Mouse (Mus musculus) v-Abl transformed pro-B cells (cell line): Measurements from ENCODE around the gene Gm38431.
"Not testable (repeated sequence)": the region's sequence is repeated elsewhere in the genome, so short reads cannot be mapped to it uniquely, and the experiment has no call there.

Source experiments
- in situ Hi-C, 2 experiments: fragments of 400-800 bp; cut with MboI; formaldehyde crosslinking; loops; one replicate each; pipeline ENCODE4 v1.15.1; 2025; ENCODE audit not compliant: unreplicated experiment in 2 of 2

Gene Gm38431

DNA sequence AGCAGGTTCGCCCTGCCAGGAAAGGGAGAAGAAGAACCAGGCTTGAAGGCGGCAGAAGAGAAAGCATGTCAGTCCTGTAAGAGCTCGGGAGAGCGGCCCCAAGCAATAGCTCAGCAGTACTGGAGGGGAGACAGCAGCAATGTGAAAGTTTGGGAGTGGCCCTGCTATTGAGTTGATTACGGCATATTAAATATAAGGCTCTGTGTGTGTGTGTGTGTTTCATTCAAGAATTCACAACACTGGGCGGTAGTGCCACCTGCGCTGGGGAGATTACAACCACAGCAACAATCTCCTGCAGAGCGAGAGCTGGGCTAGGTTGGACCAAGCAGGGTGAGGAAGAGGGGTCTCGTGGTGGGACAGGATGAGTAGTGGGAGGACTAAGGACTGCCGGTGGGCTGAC lies 40.2 kb downstream of the Gm38431 start:
- in situ Hi-C loops = no loop called here

DNA sequence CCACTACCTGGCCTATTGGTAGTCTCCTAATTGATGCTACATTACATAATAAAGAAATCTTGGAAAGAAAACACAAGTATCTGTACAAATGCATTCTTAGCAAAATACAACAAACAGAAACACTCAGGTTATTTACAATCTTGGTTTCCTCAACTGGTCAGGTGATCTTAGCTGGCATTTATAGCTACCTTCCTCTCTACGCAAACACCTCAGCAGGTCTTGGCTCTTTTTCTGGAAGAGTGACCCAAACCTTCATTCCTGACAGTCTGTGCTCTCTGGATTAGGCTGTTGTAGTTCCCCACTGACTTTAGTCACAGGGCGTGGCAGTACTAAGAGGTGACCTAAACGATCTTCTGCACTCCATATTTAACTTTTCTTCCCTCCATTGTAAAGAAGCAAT lies 46.6 kb downstream of the Gm38431 start:
- in situ Hi-C loops = no loop called here

DNA sequence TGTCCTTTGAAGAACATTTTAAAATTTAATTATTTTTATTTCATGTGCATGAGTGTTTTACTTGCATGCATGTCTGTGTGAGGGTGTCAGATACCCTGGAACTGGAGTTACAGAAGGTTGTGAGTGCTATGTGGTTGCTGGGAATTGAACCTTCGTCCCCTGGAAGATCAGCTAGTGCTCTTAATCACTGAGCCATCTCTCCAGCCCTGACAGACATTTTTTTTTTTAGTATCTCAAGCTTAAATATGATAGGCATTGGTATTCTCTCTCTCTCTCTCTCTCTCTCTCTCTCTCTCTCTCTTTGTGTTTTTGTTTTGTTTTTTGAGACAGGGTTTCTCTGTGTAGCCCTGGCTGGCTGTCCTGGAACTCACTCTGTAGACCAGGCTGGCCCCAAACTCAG lies 47.0 kb downstream of the Gm38431 start:
- in situ Hi-C loops = not testable (repeated sequence)

DNA sequence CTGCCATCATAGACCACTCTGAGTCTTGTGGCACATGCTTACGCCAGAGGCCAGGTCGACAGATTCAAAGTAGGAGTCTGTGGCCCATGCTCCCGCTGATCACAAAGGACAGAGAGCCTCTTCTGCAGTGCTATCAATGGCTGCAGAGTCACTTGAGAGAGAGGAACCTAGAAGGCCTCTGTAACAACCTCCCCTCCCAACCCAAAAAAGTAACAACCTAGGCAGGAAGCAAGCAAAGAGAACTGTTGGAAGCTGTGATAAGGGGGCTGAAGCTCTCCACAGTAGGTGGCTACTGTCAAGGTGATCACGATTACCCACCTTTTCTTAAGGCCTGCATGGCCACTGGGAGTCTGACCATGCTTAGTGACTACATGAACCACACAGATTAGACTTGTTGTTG lies 48.2 kb downstream of the Gm38431 start:
- in situ Hi-C loops = no loop called here

DNA sequence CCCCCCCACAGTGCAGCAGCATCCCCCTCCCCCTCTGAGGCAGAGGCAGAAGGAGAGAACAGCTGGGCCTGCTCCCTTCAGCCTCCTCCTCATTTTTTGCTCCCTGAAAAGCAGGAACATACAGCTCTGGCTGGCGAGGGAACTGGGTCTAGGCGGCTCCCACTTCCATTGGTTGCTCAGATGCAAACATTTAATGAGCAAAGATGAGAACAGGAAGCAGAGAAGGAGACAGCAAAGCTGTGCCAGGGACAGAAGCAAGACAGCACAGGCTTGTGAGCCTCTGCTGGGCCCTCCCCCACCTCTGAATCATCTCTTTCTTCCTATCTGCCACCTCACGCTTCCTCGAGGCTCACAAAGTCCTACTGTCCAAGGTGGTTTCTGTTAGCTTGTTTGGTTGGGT lies 50.5 kb downstream of the Gm38431 start:
- in situ Hi-C loops = no loop called here

DNA sequence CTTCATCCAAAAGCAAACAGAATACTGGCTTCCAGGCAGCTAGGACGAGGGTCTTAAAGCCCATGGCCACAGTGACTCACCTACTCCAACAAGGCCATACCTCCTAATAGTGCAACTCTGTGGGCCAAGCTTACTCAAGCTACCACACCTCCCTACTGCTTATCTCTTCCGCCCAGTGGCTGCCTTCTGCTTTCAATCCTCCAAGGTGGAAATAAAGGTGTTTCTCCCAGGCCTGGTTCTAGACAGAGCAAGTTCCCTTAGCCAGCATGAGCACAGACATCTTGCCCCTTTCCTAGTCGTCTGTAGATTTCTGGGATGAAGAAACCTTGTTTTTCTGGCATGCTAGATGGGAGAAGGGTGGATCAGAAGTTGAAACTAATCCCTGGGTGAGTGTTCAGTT lies 52.0 kb downstream of the Gm38431 start:
- in situ Hi-C loops = loop anchor here in 1 of 2 experiments (5.0 kb wide), 1 partner anchor 33 kb away; the partner anchor contains the start of genes Fdx1l and Gm49373

DNA sequence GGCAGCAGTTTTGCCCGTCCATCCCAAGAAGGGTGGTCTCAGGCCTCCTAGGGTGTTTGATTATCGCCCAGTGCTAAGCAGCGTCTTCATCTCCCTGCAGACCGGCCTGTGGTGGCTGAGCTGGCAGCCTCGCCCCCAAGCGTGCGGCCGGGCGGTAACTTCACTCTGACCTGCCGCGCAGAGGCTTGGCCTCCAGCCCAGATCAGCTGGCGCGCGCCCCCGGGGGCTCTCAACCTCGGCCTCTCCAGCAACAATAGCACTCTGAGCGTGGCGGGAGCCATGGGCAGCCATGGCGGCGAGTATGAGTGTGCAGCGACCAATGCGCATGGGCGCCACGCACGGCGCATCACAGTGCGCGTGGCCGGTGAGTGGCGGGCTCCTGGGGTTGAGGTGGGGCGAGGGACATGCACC lies 54.3 kb downstream of the Gm38431 start:
- in situ Hi-C loops = loop anchor here in 1 of 2 experiments (5.0 kb wide), 1 partner anchor 35 kb away; the partner anchor contains the start of genes Fdx1l and Gm49373

DNA sequence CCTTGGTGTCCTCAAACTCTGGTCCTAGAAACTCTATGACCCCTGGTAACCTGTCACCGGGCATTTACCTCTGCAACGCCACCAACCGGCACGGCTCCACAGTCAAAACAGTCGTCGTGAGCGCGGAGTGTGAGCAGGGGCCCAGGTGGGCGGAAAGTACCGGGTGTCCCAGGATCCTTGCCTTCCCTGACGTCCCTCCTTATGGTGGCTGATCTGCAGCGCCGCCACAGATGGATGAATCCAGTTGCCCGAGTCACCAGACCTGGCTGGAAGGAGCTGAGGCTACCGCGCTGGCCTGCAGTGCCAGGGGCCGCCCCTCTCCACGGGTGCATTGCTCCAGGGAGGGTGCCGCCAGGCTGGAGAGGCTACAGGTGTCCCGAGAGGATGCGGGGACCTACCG lies 55.1 kb downstream of the Gm38431 start:
- in situ Hi-C loops = loop anchor here in 1 of 2 experiments (5.0 kb wide), 1 partner anchor 36 kb away; the partner anchor contains the start of genes Fdx1l and Gm49373

DNA sequence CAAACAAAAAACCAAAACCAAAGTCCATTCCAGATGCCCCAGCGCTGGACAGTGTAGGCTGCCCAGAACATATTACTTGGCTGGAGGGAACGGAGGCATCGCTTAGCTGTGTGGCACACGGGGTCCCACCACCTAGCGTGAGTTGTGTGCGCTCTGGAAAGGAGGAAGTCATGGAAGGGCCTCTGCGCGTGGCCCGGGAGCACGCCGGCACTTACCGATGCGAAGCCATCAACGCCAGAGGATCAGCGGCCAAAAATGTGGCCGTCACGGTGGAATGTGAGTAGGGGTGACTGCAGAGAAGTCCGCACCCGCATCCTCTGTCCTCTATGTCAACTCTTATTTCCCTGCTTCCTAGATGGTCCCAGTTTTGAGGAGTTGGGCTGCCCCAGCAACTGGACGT lies 55.6 kb downstream of the Gm38431 start:
- in situ Hi-C loops = loop anchor here in 1 of 2 experiments (5.0 kb wide), 1 partner anchor 36 kb away; the partner anchor contains the start of genes Fdx1l and Gm49373

DNA sequence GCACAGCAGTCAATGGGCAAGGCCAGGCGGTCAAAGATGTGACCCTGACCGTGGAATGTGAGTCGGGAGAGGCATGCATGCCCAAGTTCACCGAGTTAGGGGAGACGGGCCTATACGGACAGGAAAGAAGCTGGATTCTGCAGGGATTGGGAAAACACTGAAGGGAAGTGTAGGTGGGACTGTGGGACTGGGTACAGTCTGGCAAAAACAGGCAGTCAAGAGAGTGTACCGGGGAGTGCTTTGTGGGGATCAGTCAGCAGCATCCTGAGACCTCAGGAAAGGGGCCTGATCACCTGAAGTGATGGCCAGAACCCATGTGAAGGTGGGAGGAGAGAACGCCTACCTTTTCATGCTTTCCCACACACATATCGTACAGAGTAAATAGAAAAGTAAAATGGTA lies 56.2 kb downstream of the Gm38431 start:
- in situ Hi-C loops = loop anchor here in 1 of 2 experiments (5.0 kb wide), 1 partner anchor 37 kb away; the partner anchor contains the start of genes Fdx1l and Gm49373

DNA sequence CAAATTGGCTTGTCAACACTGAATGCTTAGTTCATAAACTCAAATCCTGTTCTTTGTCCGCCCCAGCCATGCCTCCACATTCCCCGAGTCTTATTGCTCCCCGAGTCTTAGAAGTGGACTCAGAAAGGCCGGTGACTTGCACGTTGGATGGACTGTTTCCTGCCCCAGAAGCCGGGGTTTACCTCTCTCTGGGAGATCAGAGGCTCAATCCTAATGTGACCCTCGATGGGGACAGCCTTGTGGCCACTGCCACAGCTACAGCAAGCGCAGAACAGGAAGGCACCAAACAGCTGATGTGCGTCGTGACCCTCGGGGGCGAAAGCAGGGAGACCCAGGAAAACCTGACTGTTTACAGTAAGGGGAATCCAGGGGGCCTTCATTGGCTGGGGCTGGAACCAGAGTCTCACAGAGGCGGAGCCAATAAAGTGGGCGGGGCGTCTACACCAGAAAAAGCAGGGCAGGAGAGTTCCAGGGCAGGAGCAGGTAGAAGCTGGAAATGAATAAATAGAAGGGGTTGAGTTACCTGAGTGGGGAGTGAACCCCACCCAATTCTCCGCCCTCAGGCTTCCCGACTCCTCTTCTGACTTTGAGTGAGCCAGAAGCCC lies 57.2 kb downstream of the Gm38431 start:
- in situ Hi-C loops = loop anchor here in 1 of 2 experiments (5.0 kb wide), 1 partner anchor 38 kb away; the partner anchor contains the start of genes Fdx1l and Gm49373

DNA sequence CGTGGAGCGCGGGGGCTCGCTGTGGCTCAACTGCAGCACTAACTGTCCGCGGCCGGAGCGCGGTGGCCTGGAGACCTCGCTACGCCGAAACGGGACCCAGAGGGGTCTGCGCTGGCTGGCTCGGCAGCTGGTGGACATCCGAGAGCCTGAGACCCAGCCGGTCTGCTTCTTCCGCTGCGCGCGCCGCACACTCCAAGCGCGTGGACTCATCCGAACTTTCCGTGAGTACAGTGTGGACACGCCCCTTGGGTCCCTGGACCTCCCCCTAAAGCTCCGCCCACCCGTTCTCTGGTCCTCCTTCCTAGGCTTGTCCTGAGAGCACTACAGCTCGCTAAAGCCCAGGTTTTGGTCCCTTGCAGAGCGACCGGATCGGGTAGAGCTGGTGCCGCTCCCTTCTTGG lies 58.7 kb downstream of the Gm38431 start:
- in situ Hi-C loops = no loop called here

DNA sequence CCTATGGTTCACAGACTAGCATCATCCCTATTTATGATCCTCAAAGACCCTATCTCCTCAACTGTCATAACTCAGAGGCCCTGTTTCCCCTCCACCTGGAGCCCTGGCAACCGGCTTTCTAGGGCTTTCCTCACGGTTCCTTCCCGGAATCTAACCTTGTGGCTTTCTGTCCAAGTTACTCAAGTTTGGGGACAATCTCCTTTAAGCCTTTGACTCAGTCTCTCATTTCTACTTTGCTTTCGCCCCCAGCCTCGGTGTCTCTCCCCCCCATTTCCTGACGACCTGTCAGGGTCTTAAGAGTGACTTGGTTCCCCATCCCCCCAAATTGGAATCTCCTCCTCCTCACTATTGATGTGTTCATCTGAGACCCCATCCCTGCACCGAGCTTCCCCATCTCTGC lies 59.3 kb downstream of the Gm38431 start:
- in situ Hi-C loops = no loop called here

DNA sequence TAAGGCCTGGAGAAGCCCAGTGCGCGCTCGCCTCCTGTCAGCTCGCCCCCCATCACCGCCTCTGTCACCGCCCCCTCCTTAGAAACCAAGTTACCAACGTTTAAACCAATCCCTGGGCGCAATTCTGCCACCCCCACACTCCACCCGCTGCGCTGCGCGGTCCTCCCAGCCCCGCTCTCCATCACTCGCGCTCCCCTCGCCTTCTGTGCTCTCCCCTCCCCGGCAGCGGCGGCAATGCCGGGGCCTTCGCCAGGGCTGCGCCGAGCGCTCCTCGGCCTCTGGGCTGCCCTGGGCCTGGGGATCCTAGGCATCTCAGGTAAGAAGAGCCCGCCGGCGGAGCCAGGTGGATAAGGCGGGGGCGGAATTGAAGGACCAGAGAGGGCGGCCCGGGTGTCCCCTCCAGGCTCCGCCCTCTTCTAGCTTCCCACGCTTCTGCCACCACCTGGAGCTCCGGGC lies 59.9 kb downstream of the Gm38431 start, which contains the start of gene Icam5:
Gene Icam5, plus strand, starts transcription at position 178 of the 456 bp plus-strand sequence.
- in situ Hi-C loops = no loop called here

DNA sequence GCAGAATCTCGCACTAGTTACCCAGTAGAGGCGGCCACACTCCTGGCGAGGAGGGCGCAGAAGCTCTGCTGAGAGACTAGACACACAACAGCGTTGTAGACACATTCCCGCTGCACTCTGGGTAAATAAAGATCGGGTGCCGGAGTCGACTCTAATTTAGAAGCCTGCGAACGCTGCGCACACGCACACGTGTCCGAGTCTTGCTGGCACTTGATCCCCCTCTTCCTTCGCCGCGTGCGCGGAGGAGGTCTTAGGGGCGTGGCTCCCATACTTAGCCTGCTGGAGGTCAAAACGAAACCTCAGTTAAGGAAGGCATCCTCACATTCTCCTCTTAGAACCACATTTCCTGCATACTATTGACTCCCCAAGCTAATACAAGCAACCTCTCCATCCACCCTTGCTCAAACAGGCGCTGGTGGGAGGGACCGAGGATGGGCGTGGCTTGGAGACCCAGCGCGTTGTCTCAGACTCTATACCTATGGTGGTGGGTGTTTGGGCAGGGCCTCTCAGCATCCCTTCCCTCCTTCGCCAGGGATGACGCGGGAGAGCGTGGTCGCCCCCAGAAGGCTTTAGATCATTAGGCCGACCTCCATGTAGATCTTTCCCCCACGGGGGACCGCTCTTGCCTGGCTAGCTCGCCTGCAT lies 60.4 kb downstream of the Gm38431 start:
- in situ Hi-C loops = no loop called here

DNA sequence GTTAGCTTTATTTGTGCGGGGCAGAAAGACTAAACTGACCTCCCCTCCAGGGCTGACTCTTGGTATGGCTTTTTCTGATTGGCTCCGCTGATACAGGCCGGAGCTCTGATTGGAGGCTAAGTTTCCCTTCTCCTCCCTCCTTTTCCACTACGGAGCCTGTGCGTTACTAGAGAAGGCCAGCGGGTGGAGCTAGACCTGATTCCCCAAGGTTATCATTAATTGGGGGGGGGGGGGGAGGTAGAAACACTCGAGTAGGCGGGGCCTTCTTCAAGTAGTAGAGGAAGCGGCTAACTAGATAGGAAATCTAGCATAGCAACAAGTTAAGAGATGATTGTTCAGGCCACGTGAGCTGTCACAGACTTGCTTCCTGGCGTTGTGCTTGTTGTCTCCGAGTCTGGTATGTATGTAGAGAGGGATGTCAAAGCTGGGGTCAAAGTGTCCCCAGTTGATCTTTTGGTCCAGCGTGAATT lies 61.0 kb downstream of the Gm38431 start:
- in situ Hi-C loops = no loop called here

DNA sequence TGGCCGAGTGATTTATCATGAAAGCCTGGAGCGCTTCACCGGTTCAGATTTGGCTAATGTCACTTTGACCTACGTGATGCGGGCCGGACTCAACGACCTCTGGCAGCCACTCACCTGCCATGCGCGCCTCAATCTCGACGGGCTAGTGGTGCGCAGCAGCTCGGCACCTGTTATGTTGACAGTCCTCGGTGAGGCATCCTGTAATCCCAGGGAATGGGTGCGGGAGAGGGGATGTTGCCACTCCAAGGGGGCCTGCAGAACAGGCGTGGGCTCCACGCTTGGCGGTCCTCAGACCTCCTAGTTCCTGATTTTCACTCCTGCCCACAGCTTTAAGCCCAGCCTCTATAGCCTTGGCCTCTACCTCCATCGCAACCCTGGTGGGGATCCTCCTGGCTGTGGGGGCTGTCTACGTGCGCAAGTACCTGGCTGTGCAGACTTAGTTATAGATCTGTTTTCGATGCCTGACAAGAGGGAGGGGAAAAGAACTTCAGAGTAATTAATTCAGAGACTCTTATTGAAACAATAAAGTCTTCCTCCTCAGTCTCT lies 61.7 kb downstream of the Gm38431 start:
- in situ Hi-C loops = no loop called here

DNA sequence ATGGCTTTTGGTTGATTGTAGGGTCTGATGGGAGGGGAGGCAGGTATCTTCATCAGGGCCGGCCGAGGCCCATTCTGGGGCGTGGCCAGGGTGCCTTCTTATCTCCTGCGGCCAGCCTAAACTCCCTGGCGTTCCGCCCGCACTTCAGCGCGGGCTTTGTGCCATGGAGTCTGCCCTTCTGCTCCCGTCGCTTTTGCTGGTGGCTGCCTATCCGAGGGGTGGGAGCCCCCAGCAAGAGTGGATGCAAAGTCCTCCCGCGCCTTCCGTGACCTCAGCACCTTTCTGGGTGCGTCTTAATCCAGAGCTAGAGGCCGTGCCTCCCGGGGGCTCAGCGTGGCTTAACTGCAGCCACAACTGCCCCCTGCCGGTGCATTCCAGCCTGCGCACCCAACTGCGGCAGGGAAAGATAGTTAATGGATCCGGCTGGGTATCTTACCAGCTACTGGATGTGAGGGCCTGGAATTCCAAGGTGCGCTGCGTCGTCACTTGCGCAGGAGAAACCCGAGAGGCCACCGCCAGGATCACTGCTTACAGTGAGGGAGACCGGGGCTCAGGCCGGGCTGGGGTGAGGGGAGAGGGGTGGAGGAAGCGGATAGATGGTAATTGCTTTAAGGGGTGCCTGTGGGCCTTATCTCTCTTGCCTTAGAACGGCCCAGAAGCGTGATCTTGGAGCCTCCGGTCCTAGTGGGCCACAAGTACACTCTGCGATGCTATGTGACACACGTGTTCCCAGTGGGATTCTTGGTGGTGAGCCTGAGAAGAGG lies 62.3 kb downstream of the Gm38431 start, which contains the start of gene Icam4:
Gene Icam4, plus strand, starts transcription at position 83 of the 764 bp plus-strand sequence.
- in situ Hi-C loops = loop anchor here (5.0 kb wide), 2 partner anchors 103 to 113 kb away; partner anchors contain the start of gene Tyk2 (in 1 of the 2)

DNA sequence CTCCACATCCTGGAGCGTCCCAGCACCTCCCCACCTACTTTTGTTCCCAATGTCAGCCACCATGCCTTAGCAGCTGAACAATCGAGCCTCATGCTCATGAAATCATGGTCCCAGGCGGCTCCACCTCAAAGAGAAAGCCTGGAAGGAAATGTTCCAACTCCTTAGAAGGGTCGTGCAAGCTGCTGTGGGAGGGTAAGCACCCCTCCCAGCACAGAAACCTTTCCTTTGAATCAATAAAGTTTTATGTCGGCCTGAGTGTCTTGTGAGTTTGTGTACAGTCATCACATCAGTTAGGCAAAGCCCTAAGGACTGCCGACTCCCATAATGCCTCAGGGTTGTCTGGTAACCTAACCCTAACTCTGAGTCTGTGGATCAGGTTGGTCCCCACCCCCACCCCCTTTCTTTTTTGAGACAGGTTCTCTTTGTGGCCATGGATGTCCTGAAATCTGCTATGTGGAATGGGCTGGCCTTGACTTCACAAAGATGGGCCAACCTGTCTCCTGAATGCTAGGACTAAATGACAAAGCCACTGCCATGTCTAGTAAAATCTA lies 63.2 kb downstream of the Gm38431 start:
- in situ Hi-C loops = loop anchor here (5.0 kb wide), 2 partner anchors 104 to 114 kb away; partner anchors contain the start of gene Tyk2 (in 1 of the 2)

DNA sequence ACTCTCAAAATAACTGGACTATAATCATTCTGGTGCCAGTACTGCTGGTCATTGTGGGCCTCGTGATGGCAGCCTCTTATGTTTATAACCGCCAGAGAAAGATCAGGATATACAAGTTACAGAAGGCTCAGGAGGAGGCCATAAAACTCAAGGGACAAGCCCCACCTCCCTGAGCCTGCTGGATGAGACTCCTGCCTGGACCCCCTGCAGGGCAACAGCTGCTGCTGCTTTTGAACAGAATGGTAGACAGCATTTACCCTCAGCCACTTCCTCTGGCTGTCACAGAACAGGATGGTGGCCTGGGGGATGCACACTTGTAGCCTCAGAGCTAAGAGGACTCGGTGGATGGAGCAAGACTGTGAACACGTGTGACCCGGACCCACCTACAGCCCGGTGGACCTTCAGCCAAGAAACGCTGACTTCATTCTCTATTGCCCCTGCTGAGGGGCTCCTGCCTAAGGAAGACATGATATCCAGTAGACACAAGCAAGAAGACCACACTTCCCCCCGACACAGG lies 64.0 kb downstream of the Gm38431 start:
- in situ Hi-C loops = loop anchor here (5.0 kb wide), 2 partner anchors 104 to 114 kb away; partner anchors contain the start of gene Tyk2 (in 1 of the 2)
